In the genomic region with DNA sequence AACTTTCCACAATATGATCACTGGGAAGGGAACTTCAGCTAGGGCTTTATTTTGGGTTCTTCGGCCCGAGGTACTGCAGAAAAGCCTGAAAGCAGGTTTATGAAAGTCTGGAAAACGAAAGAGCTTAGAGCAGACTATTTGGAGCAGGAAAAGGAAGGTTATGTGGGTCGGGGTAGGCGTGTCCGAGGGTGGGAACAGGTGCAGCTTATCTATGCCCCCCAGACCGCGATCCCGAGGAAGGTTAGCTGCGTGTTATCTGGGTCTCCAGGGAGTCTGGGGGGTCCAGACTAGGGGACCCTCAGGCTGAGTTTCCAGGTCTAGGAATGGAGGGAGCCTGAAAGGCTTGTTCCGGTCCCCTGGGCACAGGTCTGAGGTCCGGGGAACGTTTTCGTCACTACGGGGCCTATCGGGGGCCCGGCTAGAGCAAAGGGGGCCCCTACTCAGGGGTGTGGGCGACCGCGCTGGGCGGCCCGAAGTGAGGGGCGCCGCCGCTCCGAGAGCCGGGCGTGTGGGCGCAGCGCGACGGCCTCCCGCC, we compare ENCODE assay signal across 8 mouse cellular contexts. TPM values are rescaled to one million over a fixed set of nuclear protein-coding genes. Genes with fewer than 3 reads are reported as not detected.
A peak's percentile ranks its signal among the peaks of the same experiment; 100 is the strongest.
DNase-seq lines count a peak whose midpoint lies in the region; ATAC-seq and TF ChIP-seq lines count a peak whose summit lies in the region.

No protein-coding gene starts in this region.

- TF ChIP-seq CTCF in liver, adult 2 months (IDR thresholded peaks at IDR 0.05; ENCODE audit: low read depth, low read length), result no peak

- H3K9me3 ChIP-seq in neural tube, embryonic 11.5 days (ENCODE audit: control insufficient read depth, low read length), result no peaks in the 10 kb centered on the region
- H3K9me3 ChIP-seq in neural tube, embryonic 12.5 days, result no peaks in the 10 kb centered on the region

- H3K4me3 ChIP-seq in neural tube, embryonic 11.5 days (ENCODE audit: low read depth, low read length), result peak overlapping the region; percentile 98
- peak overlapping the region; percentile 99 for H3K4me3 ChIP-seq in liver, adult 2 months (ENCODE audit: insufficient read depth, low read depth, low read length)
- peak overlapping the region; percentile 98 for H3K4me3 ChIP-seq in neural tube, embryonic 12.5 days

- peak overlapping the region; percentile 79 for H3K4me2 ChIP-seq in neural tube, embryonic 11.5 days (ENCODE audit: low read depth)
- peak overlapping the region; percentile 94 for H3K4me2 ChIP-seq in neural tube, embryonic 12.5 days (replicated peaks)

- no peaks in the 10 kb centered on the region for H3K27me3 ChIP-seq in neural tube, embryonic 11.5 days (ENCODE audit: control insufficient read depth, insufficient read depth, low read length)
- H3K27me3 ChIP-seq in liver, adult 2 months (ENCODE audit: control insufficient read depth, insufficient read depth, low read length), result no peaks in the 10 kb centered on the region
- no peaks in the 10 kb centered on the region for H3K27me3 ChIP-seq in neural tube, embryonic 12.5 days (replicated peaks)

- H3K27ac ChIP-seq in neural tube, embryonic 11.5 days (ENCODE audit: low read depth, low read length), result peak overlapping the region; percentile 88
- H3K27ac ChIP-seq in liver, adult 2 months (replicated peaks; ENCODE audit: insufficient read depth, low read depth, low read length), result peak overlapping the region; percentile 87
- H3K27ac ChIP-seq in neural tube, embryonic 12.5 days, result peak overlapping the region; percentile 80; the same call in 1 of the 2 replicates

- H3K36me3 ChIP-seq in neural tube, embryonic 11.5 days (ENCODE audit: control insufficient read depth, insufficient read depth, low read length), result 0 out of 2 replicates have a peak, but pooled peaks cover 2% of the 10 kb centered on the region
- no peaks in the 10 kb centered on the region for H3K36me3 ChIP-seq in liver, adult 2 months (ENCODE audit: control insufficient read depth, insufficient read depth, low read length)
- peaks cover 19% of the 10 kb centered on the region for H3K36me3 ChIP-seq in neural tube, embryonic 12.5 days

- H3K4me1 ChIP-seq in neural tube, embryonic 11.5 days (ENCODE audit: control insufficient read depth, insufficient read depth, low read length), result peaks cover 11% of the 10 kb centered on the region
- H3K4me1 ChIP-seq in liver, adult 2 months (ENCODE audit: control insufficient read depth, insufficient read depth, low read length), result peaks cover 17% of the 10 kb centered on the region
- peaks cover 24% of the 10 kb centered on the region for H3K4me1 ChIP-seq in neural tube, embryonic 12.5 days

- peak overlapping the region; percentile 98 for H3K9ac ChIP-seq in neural tube, embryonic 11.5 days (ENCODE audit: low read length)
- peak overlapping the region; percentile 99 for H3K9ac ChIP-seq in liver, adult 2 months (ENCODE audit: low read depth, low read length)
- H3K9ac ChIP-seq in neural tube, embryonic 12.5 days, result peak overlapping the region; percentile 97

- peaks cover 14% of the 10 kb centered on the region; the same call in 1 of the 2 replicates for H3K79me2 ChIP-seq in liver, adult 2 months (ENCODE audit: control insufficient read depth, insufficient read depth, low read length)

- TF ChIP-seq POLR2A in liver, adult 2 months (IDR thresholded peaks at IDR 0.05; ENCODE audit: extremely low read depth, insufficient read depth, low read length), result no peak

- peak; percentile 34 for DNase-seq in neural tube, embryonic 11.5 days (ENCODE audit: low spot score)
- DNase-seq in neural tube, embryonic 10.5 days (ENCODE audit: extremely low spot score, low spot score), result no peak
- peak; percentile 65 for DNase-seq in c-Kit-negative CD71-positive TER-119-positive erythroid progenitor cells, embryonic 14.5 days (ENCODE audit: low read depth, low spot score)
- DNase-seq in heart, postnatal 14 days, result peak; percentile 17
- DNase-seq in liver, adult 2 months (ENCODE audit: extremely low read depth, low read depth, low spot score), result peak; percentile 33
- no peak for DNase-seq in layer of hippocampus, adult 11-12 months (ENCODE audit: low spot score)
- no peak for DNase-seq in left cerebral cortex, adult 11 months (ENCODE audit: low spot score)

- under 1% methylated on average over 22 of the region's 33 CpGs for WGBS in neural tube, embryonic 11.5 days
- 1% methylated on average over 32 of the region's 33 CpGs for WGBS in liver, adult 2 months
- under 1% methylated on average over 28 of the region's 33 CpGs for WGBS in neural tube, embryonic 12.5 days

- intact Hi-C loops in heart, postnatal 14 days (cut with DNase I), result loop anchor here (5.0 kb wide), 2 partner anchors 78 to 107 kb away; a partner anchor contains a TSS

- ATAC-seq in neural tube, embryonic 11.5 days (ENCODE audit: insufficient read depth, low FRiP score, low TSS enrichment), result peak; percentile 70; the same call in 1 of the 2 replicates
- ATAC-seq in neural tube, embryonic 12.5 days (ENCODE audit: low FRiP score, low read depth), result peak; percentile 83

RNA-seq across cellular contexts. Expression of a gene that starts 0.5 kb away (rescaled TPM):
- 33.1 and 34.0 TPM in 2 replicates for polyA plus RNA-seq in neural tube, embryonic 11.5 days (2014; fragmentation: Nextera tagmentation; extraction: Ambion mirVana)
- 1 to 10 TPM; 5.4 to 6.0 TPM for total RNA-seq in heart, postnatal 14 days (2021)
- 0.74 and 1.1 TPM in 2 replicates for total RNA-seq in liver, adult 2 months (2014; rRNA removed)
- polyA plus RNA-seq in liver, adult 2 months (2012; rRNA removed), result 1.5 and 1.7 TPM in 2 replicates
- 11.8 and 16.6 TPM in 2 replicates for polyA plus RNA-seq in neural tube, embryonic 12.5 days (2016; fragmentation: Nextera tagmentation; extraction: Ambion mirVana)

RNA-seq across cellular contexts. Expression of a gene that starts 0.6 kb away (rescaled TPM):
- 5.4 and 6.3 TPM in 2 replicates for polyA plus RNA-seq in neural tube, embryonic 11.5 days (2014; fragmentation: Nextera tagmentation; extraction: Ambion mirVana)
- 10 to 100 TPM; 15.8 to 16.7 TPM for total RNA-seq in heart, postnatal 14 days (2021)
- total RNA-seq in liver, adult 2 months (2014; rRNA removed), result 6.9 and 10.1 TPM in 2 replicates
- 8.4 and 14.2 TPM in 2 replicates for polyA plus RNA-seq in liver, adult 2 months (2012; rRNA removed)
- polyA plus RNA-seq in neural tube, embryonic 12.5 days (2016; fragmentation: Nextera tagmentation; extraction: Ambion mirVana), result 4.9 and 5.7 TPM in 2 replicates

RNA-seq across cellular contexts. Expression of a gene that starts 15.5 kb away (rescaled TPM):
- 6.0 and 7.6 TPM in 2 replicates for polyA plus RNA-seq in neural tube, embryonic 11.5 days (2014; fragmentation: Nextera tagmentation; extraction: Ambion mirVana)
- 1 to 10 TPM; 2.1 to 2.2 TPM for total RNA-seq in heart, postnatal 14 days (2021)
- 0.37 and 0.47 TPM in 2 replicates for total RNA-seq in liver, adult 2 months (2014; rRNA removed)
- 0.36 and 0.43 TPM in 2 replicates for polyA plus RNA-seq in liver, adult 2 months (2012; rRNA removed)
- polyA plus RNA-seq in neural tube, embryonic 12.5 days (2016; fragmentation: Nextera tagmentation; extraction: Ambion mirVana), result 11.0 and 12.5 TPM in 2 replicates

RNA-seq across cellular contexts. Expression of a gene that starts 50.4 kb away (rescaled TPM):
- polyA plus RNA-seq in neural tube, embryonic 11.5 days (2014; fragmentation: Nextera tagmentation; extraction: Ambion mirVana), result 7.7 and 8.6 TPM in 2 replicates
- total RNA-seq in heart, postnatal 14 days (2021), result 10 to 100 TPM in 1 of 2 experiments, 1 to 10 TPM in 1; 9.7 to 10.1 TPM
- 5.4 and 5.6 TPM in 2 replicates for total RNA-seq in liver, adult 2 months (2014; rRNA removed)
- polyA plus RNA-seq in liver, adult 2 months (2012; rRNA removed), result 2.8 and 2.9 TPM in 2 replicates
- polyA plus RNA-seq in neural tube, embryonic 12.5 days (2016; fragmentation: Nextera tagmentation; extraction: Ambion mirVana), result 12.6 and 14.4 TPM in 2 replicates

Comparison
In these comparisons a context has a peak if more than half of its experiments do, and no peak if none do; other contexts are left out.
1. DNase-seq: peak in neural tube, embryonic 11.5 days (single experiment), c-Kit-negative CD71-positive TER-119-positive erythroid progenitor cells, embryonic 14.5 days (single experiment), heart, postnatal 14 days (2 of 2) and liver, adult 2 months (single experiment); none in neural tube, embryonic 10.5 days (single experiment), layer of hippocampus, adult 11-12 months (single experiment) and left cerebral cortex, adult 11 months (single experiment).
2. Peak in every context shown above with its lines, with median percentiles within 50 percentile points of each other: H3K27ac ChIP-seq, H3K4me3 ChIP-seq and H3K9ac ChIP-seq.